Mouse (Mus musculus) forebrain, embryonic 14.5 days (tissue): Measurements from ENCODE around the gene Arpp21. TPM values are rescaled to one million over a fixed set of nuclear protein-coding genes. Genes with fewer than 3 reads are reported as not detected.
A peak's percentile ranks its signal among the peaks of the same experiment; 100 is the strongest.

ENCODE experiments used
- ATAC-seq: fragments of 200-750 bp; cut with Nextera tagmentation; 2 replicates; pipeline ENCODE4 v1.8.0; 2017; ENCODE audit warnings: mild to moderate bottlenecking, moderate library complexity
- DNase-seq: peaks from one replicate; pipeline ENCODE4 v3.0.0-alpha.2; 2015; ENCODE audit warnings: low spot score
- H3K27ac ChIP-seq: fragments of 300-500 bp; sonication (generic); 2 replicates; pipeline ENCODE4 v1.5.1; 2014; ENCODE audit warnings: low read depth, mild to moderate bottlenecking, control low read depth, low read length, moderate library complexity
- H3K27me3 ChIP-seq: fragments of 300-500 bp; sonication (generic); replicated peaks from 2 replicates; pipeline ENCODE4 v1.6.1; 2014; ENCODE audit warnings: low read length, control low read depth, mixed read lengths; ENCODE audit not compliant: control insufficient read depth, insufficient read depth
- H3K36me3 ChIP-seq: fragments of 300-500 bp; sonication (generic); 2 replicates; pipeline ENCODE4 v1.6.1; 2014; ENCODE audit warnings: low read length, control low read depth; ENCODE audit not compliant: control insufficient read depth, insufficient read depth
- H3K4me1 ChIP-seq: fragments of 300-500 bp; sonication (generic); 2 replicates; pipeline ENCODE4 v1.6.1; 2014; ENCODE audit warnings: antibody characterized with exemption, low read length, control low read depth; ENCODE audit not compliant: control insufficient read depth, insufficient read depth
- H3K4me2 ChIP-seq: fragments of 300-500 bp; sonication (generic); 2 replicates; pipeline ENCODE4 v1.6.1; 2014; ENCODE audit warnings: mild to moderate bottlenecking, control low read depth, low read length
- H3K4me3 ChIP-seq: fragments of 300-500 bp; sonication (generic); 2 replicates; pipeline ENCODE4 v1.5.1; 2014; ENCODE audit warnings: low read depth, low read length, control low read depth
- H3K9ac ChIP-seq: fragments of 300-500 bp; sonication (generic); 2 replicates; pipeline ENCODE4 v1.6.1; 2014; ENCODE audit warnings: mild to moderate bottlenecking, low read length, control low read depth, moderate library complexity
- H3K9me3 ChIP-seq: fragments of 300-500 bp; sonication (generic); replicated peaks from 2 replicates; pipeline ENCODE4 v1.6.1; 2016; ENCODE audit warnings: low read length, control low read depth, mixed read lengths; ENCODE audit not compliant: control insufficient read depth
- WGBS: fragments of 180-500 bp; shearing (Covaris S2); extraction: QIAGEN DNeasy Blood & Tissue Kit; methylation state at CpG from one replicate; pipeline ENCODE4 v1.1.7; 2014; 5-methylcytosine and 5-hydroxymethylcytosine counted together
- polyA plus RNA-seq: library from polyadenylated mRNA; unstranded; fragments of >200 nt; fragmentation: Nextera tagmentation; extraction: Ambion mirVana; gene quantifications from 2 replicates; pipeline ENCODE4 v1.2.1, GENCODE M21; 2014

The Arpp21 gene
- polyA plus RNA-seq, 1 experiment from 2014 or later, result 29.2 TPM

DNA sequence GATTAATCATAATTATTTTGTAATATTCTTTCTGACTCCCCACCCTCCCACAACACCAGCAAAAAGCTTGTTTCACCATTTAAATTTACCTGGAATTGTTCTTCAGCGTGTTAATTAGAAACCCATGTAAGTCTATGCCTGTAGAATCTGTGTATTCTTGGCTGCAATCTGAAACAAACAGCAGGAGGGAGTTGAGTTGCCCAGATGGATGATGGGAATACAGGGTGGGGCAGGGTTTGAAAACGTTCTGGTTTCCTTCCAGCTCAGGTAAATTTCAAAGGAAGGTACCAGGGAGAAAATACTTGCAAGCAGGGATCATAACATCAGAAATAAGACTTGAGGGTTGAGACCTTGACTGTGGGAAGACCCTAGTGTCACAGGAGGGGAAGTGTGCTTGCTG lies 58.2 kb downstream of the Arpp21 start:
- H3K9me3 ChIP-seq, result no peaks in the 10 kb centered on the region

DNA sequence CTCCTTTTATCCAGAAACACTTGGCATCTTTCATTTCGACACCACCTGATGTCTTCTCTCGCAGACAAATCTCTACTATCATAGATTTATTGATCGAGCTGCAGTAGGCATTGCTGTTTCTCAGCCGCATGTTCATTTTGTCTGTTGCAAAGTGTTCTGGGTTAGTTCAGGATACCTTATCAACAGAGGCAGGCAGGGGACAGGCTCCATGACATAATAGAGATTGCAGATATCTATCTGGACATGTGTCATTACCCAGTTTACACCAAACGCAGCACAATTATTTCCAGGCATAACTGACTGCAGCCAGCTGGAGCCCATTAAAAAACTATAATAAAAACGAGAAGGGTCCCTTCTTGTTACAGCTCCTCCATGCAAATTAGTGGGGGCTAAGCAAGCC lies 59.4 kb downstream of the Arpp21 start:
- Histone ChIP-seq H3K9ac (no peak overlapping the region), H3K4me3 (no peak overlapping the region), H3K4me2 (no peak overlapping the region), H3K27me3 (no peaks in the 10 kb centered on the region), H3K36me3 (no peaks in the 10 kb centered on the region), H3K9me3 (no peaks in the 10 kb centered on the region), H3K4me1 (peaks cover 8% of the 10 kb centered on the region), H3K27ac (no peak overlapping the region)
- WGBS, result 78% methylated on average over 6 of the region's 6 CpGs
- DNase-seq (no peak), ATAC-seq (no peak)

More for the DNA sequence above, 58.2 kb downstream of the Arpp21 start:
- DNase-seq (no peak), ATAC-seq (no peak)
- Histone ChIP-seq H3K9ac (no peak overlapping the region), H3K4me3 (no peak overlapping the region), H3K4me1 (peaks cover 8% of the 10 kb centered on the region), H3K27me3 (no peaks in the 10 kb centered on the region), H3K36me3 (no peaks in the 10 kb centered on the region), H3K27ac (no peak overlapping the region), H3K4me2 (no peak overlapping the region)
- 62% methylated on average over 2 of the region's 2 CpGs for WGBS

DNA sequence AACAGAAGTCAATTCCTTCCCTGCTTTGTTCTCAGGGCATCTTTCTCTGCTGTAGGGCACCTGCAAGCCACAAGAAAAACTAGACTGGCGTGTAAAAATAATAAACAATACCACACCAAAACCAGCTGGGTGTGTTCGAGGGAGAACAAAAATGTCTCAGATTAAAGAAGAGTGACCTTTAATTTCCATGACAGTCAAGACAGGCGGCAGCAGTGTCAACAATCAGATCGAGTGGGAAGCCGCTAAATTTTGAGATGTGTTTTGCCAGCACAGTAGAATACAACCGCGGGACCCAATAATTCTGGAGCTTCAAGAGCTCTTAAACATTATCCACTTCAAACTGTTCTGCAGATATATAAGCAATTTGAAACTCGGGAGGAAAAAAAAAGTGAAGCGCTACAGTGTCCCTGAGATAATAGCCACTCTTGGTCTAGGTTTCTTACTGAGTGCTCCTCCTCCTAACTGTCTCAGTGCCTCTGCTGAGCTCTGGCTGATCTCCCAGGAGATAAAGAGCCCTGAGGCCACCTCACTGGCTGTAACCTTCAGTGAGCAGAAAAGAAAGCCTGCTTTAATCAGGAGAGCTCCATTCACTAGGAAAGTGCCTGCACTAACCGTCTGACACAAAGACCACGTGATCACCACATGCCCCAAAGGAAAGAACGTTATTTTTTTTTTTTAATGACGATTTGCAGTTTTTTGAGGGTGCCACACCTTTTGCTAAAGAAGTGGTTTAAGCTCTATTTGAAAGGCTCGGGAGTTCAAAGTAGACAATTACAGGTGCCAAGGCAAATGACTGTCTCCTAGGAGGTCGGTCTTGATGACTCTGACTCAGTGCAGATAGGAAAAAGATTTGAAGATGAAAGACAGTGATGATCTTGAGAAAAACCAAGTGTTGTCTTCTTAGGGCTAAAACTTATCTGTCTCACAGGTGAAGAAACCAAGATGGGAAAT lies 61.1 kb downstream of the Arpp21 start:
- ATAC-seq (peak; percentile 70), DNase-seq (peak; percentile 66)
- no peak overlapping the region for H3K9ac ChIP-seq
- no peak overlapping the region for H3K4me3 ChIP-seq
- no peaks in the 10 kb centered on the region for H3K9me3 ChIP-seq
- H3K4me2 ChIP-seq, result peak overlapping the region; percentile 31; the same call in 1 of the 2 replicates
- H3K36me3 ChIP-seq, result no peaks in the 10 kb centered on the region
- H3K27ac ChIP-seq, result no peak overlapping the region
- 24% methylated on average over 15 of the region's 15 CpGs for WGBS
- peaks cover 8% of the 10 kb centered on the region for H3K4me1 ChIP-seq
- no peaks in the 10 kb centered on the region for H3K27me3 ChIP-seq

DNA sequence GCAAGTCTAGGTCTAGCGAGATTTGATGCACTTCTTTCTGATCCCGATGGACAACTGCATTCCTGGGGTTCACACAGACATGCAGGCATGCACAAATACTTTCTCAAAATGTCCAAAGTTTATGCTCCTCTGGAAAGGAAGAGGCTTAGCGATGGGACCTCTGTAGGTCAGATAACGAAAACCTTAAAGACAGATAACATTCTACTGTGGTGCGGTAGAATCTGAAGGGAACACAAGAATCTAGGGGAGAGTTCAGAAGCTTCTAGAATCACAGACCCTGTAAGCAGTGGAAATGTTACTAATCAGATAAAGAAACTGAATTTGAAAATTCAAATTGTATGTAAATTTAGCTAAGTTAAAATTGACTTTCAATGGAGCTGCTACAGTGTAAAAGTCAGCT lies 62.0 kb downstream of the Arpp21 start:
- H3K4me2 ChIP-seq, result no peak overlapping the region
- no peak overlapping the region for H3K9ac ChIP-seq
- H3K27ac ChIP-seq, result no peak overlapping the region
- no peaks in the 10 kb centered on the region for H3K27me3 ChIP-seq
- H3K9me3 ChIP-seq, result no peaks in the 10 kb centered on the region
- no peak overlapping the region for H3K4me3 ChIP-seq
- DNase-seq (no peak), ATAC-seq (no peak)
- 94% methylated on average over 5 of the region's 5 CpGs for WGBS
- H3K36me3 ChIP-seq, result no peaks in the 10 kb centered on the region
- H3K4me1 ChIP-seq, result peaks cover 8% of the 10 kb centered on the region

DNA sequence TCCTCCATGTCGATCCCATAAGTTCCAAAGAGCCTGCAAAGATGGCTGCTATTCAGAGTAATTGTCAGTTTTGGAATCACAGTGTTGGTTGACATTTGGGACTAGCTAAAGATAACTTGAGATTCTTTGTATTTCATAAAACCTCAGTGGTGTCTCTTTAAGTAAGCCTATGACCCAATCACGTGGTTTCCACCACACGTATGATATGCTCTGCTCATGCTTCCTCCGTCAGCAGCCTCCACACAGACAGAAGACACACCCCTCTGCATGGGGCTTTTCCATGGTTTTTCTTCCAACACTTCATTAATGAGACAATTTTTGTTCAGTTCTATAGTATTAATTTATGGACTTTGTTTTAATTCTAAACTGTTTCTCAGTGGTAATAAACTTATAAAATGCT lies 71.1 kb downstream of the Arpp21 start:
- ATAC-seq, result no peak
- 93% methylated on average over 4 of the region's 4 CpGs for WGBS
- Histone ChIP-seq H3K9me3 (no peaks in the 10 kb centered on the region), H3K4me1 (no peaks in the 10 kb centered on the region), H3K9ac (no peak overlapping the region), H3K27me3 (no peaks in the 10 kb centered on the region), H3K27ac (no peak overlapping the region), H3K4me2 (no peak overlapping the region), H3K4me3 (no peak overlapping the region), H3K36me3 (no peaks in the 10 kb centered on the region)
- no peak for DNase-seq

DNA sequence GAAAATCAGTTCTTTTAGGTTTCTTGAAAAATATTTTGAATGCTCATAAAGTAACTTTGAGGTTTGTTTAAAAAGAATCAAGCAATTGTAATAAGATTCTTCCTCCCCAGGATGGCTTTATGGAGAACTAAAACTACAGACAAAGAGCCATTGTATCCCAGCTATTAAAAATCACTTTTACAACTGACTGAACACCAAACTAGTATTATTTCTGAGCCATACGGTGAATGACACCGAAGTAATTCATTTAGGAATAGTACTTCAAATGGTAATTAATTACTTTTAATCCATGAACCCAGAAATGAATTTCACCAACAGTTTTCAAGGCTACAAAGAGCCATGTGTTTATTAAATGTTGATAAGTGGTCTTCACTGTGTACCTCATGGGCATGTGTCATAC lies 74.8 kb downstream of the Arpp21 start:
- H3K27me3 ChIP-seq, result no peaks in the 10 kb centered on the region
- H3K27ac ChIP-seq, result no peak overlapping the region
- no peak overlapping the region for H3K9ac ChIP-seq
- DNase-seq (no peak), ATAC-seq (no peak)
- H3K4me2 ChIP-seq, result no peak overlapping the region
- WGBS, result 9% methylated on average over 2 of the region's 2 CpGs
- no peaks in the 10 kb centered on the region for H3K36me3 ChIP-seq
- no peaks in the 10 kb centered on the region for H3K4me1 ChIP-seq
- no peaks in the 10 kb centered on the region for H3K9me3 ChIP-seq
- H3K4me3 ChIP-seq, result no peak overlapping the region

DNA sequence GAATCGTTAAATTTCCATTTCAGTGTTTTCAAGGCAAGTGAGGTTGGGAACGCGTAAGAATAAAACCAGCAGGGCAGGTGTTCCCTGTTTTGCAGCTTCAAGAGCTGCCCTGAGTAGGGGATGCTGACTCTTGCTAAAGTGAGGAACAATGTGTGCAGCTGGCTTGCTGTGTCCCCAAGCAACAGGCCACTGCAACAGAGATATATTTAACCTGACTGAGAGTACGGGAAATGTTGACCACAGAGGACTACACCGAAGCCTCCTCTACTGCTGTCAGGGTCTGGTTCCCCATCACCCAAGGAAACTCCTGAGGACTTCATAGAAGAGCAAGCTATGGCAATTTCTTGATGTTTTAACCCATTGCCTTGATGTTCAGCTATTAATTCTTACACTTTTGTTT lies 81.8 kb downstream of the Arpp21 start:
- Histone ChIP-seq H3K36me3 (no peaks in the 10 kb centered on the region), H3K27ac (no peak overlapping the region), H3K27me3 (no peaks in the 10 kb centered on the region), H3K4me2 (no peak overlapping the region), H3K4me3 (no peak overlapping the region), H3K4me1 (no peaks in the 10 kb centered on the region), H3K9me3 (no peaks in the 10 kb centered on the region), H3K9ac (no peak overlapping the region)
- WGBS, result 91% methylated on average over 5 of the region's 5 CpGs
- ATAC-seq, result no peak
- DNase-seq, result no peak

DNA sequence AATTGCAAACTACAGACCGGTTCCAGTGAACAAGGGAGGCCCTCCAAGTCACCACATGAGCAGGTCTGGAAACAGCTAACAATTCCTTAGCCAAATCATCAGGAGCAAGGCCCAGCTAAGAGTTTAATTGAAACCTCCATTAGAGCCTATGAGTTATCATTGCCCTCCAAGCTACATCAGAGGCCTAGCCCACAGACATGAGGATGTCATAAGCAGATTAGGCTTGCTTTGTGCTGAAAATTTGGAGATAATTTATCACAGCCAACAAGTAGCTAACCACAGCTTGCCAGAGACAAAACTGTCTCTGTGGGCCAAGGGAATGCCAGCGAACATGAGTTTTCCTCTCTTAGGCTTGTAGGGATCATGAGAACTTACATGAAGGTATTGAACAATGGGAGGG lies 83.0 kb downstream of the Arpp21 start:
- 95% methylated on average over 2 of the region's 2 CpGs for WGBS
- Histone ChIP-seq H3K36me3 (no peaks in the 10 kb centered on the region), H3K9me3 (no peaks in the 10 kb centered on the region)

DNA sequence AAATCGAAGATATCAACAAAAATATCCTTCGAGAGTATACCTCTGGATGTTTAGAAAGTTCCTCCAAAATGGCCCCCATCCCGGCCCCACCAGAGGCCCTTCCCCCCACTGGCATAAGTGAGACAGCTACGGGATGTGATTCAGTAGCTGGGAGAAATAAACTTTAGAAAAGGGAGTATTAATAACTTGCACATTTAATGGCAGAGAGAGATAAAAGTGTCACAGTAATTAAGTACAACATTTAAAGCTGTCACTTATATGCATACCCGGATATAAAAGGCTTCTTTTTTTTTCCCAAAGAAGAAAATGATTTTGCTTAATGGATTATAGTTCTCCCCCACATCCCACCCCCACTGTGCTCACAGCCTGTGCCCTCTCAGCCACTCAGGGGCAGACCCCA lies 84.6 kb downstream of the Arpp21 start:
- Histone ChIP-seq H3K27me3 (no peaks in the 10 kb centered on the region), H3K27ac (no peak overlapping the region), H3K4me1 (no peaks in the 10 kb centered on the region), H3K4me2 (no peak overlapping the region), H3K9ac (no peak overlapping the region), H3K4me3 (no peak overlapping the region), H3K36me3 (no peaks in the 10 kb centered on the region), H3K9me3 (no peaks in the 10 kb centered on the region)
- 83% methylated on average over 5 of the region's 5 CpGs for WGBS
- DNase-seq (no peak), ATAC-seq (no peak)

More for the DNA sequence above, 83.0 kb downstream of the Arpp21 start:
- H3K27ac ChIP-seq, result no peak overlapping the region
- ATAC-seq, result no peak
- no peak overlapping the region for H3K4me2 ChIP-seq
- no peak overlapping the region for H3K4me3 ChIP-seq
- no peak for DNase-seq
- no peak overlapping the region for H3K9ac ChIP-seq
- H3K4me1 ChIP-seq, result no peaks in the 10 kb centered on the region
- no peaks in the 10 kb centered on the region for H3K27me3 ChIP-seq
